Comparison of ENCODE assay signal across 25 mouse cellular contexts in the genomic region with DNA sequence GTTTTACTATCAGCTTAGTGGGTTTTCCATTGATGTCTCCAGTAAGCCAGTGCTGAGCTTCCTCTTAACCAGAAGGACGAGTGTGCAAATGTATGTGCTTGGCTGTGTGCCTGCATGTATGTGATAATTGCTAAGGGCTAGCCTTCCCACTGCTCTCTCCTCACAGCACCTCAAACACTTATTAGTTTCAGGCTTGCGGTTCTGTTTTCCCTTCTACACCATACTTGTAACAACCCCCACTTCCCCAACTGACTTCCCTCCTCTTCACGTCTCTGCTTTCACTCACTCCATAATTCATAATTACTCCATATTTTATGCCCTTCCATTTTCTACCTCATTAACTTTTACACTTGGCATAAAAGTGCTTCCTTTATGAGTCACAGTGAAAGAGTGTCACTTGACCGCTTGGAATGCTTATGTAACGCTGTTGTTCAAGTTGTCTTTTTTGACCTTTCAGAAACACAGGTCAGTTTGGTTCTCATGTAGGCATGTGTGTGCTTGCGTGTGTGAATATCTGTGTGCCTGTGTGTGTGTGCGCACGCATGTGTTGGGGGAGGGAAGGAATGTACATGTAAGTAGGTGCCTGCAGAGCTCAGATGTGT.
A peak's percentile ranks its signal among the peaks of the same experiment; 100 is the strongest.
DNase-seq lines count a peak whose midpoint lies in the region; ATAC-seq lines count a peak whose summit lies in the region.
"Had no signal": no experiment of that assay in that cellular context is flagged by ENCODE, and none has a peak within 500 bp of the region (broad histone marks: within the 10 kb centered on the region; RNA-seq: fewer than 3 reads in every experiment).

No protein-coding gene starts in this region.

- no peak overlapping the region for H3K27ac ChIP-seq in kidney, embryonic 15.5 days
- no peak overlapping the region for H3K27ac ChIP-seq in neural tube, embryonic 14.5 days (ENCODE audit: low read depth, low read length)
- no peak overlapping the region for H3K27ac ChIP-seq in hindbrain, embryonic 14.5 days
- no peak overlapping the region for H3K27ac ChIP-seq in intestine, embryonic 16.5 days (ENCODE audit: low read length)
- H3K27ac ChIP-seq: forebrain, embryonic 15.5 days; gastrocnemius, adult 2 months; heart, embryonic 15.5 days; left cerebral cortex, adult 2 months; liver, embryonic 13.5 days; lung, embryonic 15.5 days; midbrain, embryonic 15.5 days had no signal

- H3K27me3 ChIP-seq in kidney, embryonic 15.5 days = no peaks in the 10 kb centered on the region
- H3K27me3 ChIP-seq in neural tube, embryonic 14.5 days (ENCODE audit: control insufficient read depth, insufficient read depth, low read length) = no peaks in the 10 kb centered on the region
- H3K27me3 ChIP-seq in hindbrain, embryonic 14.5 days (ENCODE audit: control insufficient read depth, insufficient read depth, low read length) = no peaks in the 10 kb centered on the region
- no peaks in the 10 kb centered on the region for H3K27me3 ChIP-seq in intestine, embryonic 16.5 days (replicated peaks; ENCODE audit: control insufficient read depth, insufficient read depth, low read length)
- H3K27me3 ChIP-seq: forebrain, embryonic 15.5 days; heart, embryonic 15.5 days; liver, embryonic 13.5 days; lung, embryonic 15.5 days; midbrain, embryonic 15.5 days had no signal

- H3K9ac ChIP-seq in kidney, embryonic 15.5 days = no peak overlapping the region
- H3K9ac ChIP-seq in neural tube, embryonic 14.5 days (replicated peaks; ENCODE audit: low read depth, low read length) = no peak overlapping the region
- no peak overlapping the region for H3K9ac ChIP-seq in hindbrain, embryonic 14.5 days
- no peak overlapping the region for H3K9ac ChIP-seq in intestine, embryonic 16.5 days (ENCODE audit: low read depth, low read length)
- H3K9ac ChIP-seq: forebrain, embryonic 15.5 days; heart, embryonic 15.5 days; liver, embryonic 13.5 days; lung, embryonic 15.5 days; midbrain, embryonic 15.5 days had no signal

- WGBS in kidney, embryonic 15.5 days = 54% methylated on average over 8 of the region's 8 CpGs
- WGBS in neural tube, embryonic 14.5 days = 76% methylated on average over 8 of the region's 8 CpGs
- 83% methylated on average over 8 of the region's 8 CpGs for WGBS in hindbrain, embryonic 14.5 days
- 84% methylated on average over 8 of the region's 8 CpGs for WGBS in intestine, embryonic 16.5 days

- no peak overlapping the region for H3K4me3 ChIP-seq in kidney, embryonic 15.5 days (replicated peaks)
- H3K4me3 ChIP-seq in neural tube, embryonic 14.5 days (ENCODE audit: low read depth, low read length) = no peak overlapping the region
- H3K4me3 ChIP-seq in hindbrain, embryonic 14.5 days (replicated peaks; ENCODE audit: low read length) = no peak overlapping the region
- H3K4me3 ChIP-seq in intestine, embryonic 16.5 days (ENCODE audit: low read length) = no peak overlapping the region
- H3K4me3 ChIP-seq: forebrain, embryonic 15.5 days; gastrocnemius, adult 2 months; heart, embryonic 15.5 days; left cerebral cortex, adult 2 months; liver, embryonic 13.5 days; lung, embryonic 15.5 days; midbrain, embryonic 15.5 days; myocyte had no signal

- H3K4me2 ChIP-seq in kidney, embryonic 15.5 days = no peak overlapping the region
- no peak overlapping the region for H3K4me2 ChIP-seq in neural tube, embryonic 14.5 days (ENCODE audit: low read depth, low read length)
- H3K4me2 ChIP-seq in hindbrain, embryonic 14.5 days (replicated peaks) = no peak overlapping the region
- H3K4me2 ChIP-seq in intestine, embryonic 16.5 days (ENCODE audit: low read depth, low read length) = no peak overlapping the region
- H3K4me2 ChIP-seq: forebrain, embryonic 15.5 days; heart, embryonic 15.5 days; liver, embryonic 13.5 days; lung, embryonic 15.5 days; midbrain, embryonic 15.5 days had no signal

- 0 out of 2 replicates have a peak, but pooled peaks cover 10% of the 10 kb centered on the region for H3K4me1 ChIP-seq in kidney, embryonic 15.5 days
- H3K4me1 ChIP-seq in neural tube, embryonic 14.5 days (ENCODE audit: control insufficient read depth, insufficient read depth, low read length) = no peaks in the 10 kb centered on the region
- H3K4me1 ChIP-seq in hindbrain, embryonic 14.5 days (replicated peaks; ENCODE audit: control insufficient read depth, insufficient read depth, low read length) = no peaks in the 10 kb centered on the region
- H3K4me1 ChIP-seq in intestine, embryonic 16.5 days (ENCODE audit: control insufficient read depth, insufficient read depth, low read length) = no peaks in the 10 kb centered on the region
- H3K4me1 ChIP-seq: heart, embryonic 15.5 days; liver, embryonic 13.5 days; lung, embryonic 15.5 days; midbrain, embryonic 15.5 days had no signal

- H3K9me3 ChIP-seq in kidney, embryonic 15.5 days (replicated peaks) = no peaks in the 10 kb centered on the region
- no peaks in the 10 kb centered on the region for H3K9me3 ChIP-seq in neural tube, embryonic 14.5 days (ENCODE audit: control insufficient read depth, low read length)
- H3K9me3 ChIP-seq in hindbrain, embryonic 14.5 days (ENCODE audit: control insufficient read depth, low read length) = no peaks in the 10 kb centered on the region
- H3K9me3 ChIP-seq in intestine, embryonic 16.5 days (ENCODE audit: control insufficient read depth, low read length) = no peaks in the 10 kb centered on the region
- H3K9me3 ChIP-seq: forebrain, embryonic 15.5 days; heart, embryonic 15.5 days; liver, embryonic 13.5 days; lung, embryonic 15.5 days; midbrain, embryonic 15.5 days had no signal

- ATAC-seq in kidney, embryonic 15.5 days (replicated peaks; ENCODE audit: low FRiP score) = peak; percentile 60; the same call in 1 of the 2 replicates
- peak; percentile 58 for ATAC-seq in neural tube, embryonic 14.5 days (ENCODE audit: low read depth)
- ATAC-seq in granulocyte monocyte progenitor cell, adult 5-6 weeks (replicated peaks; ENCODE audit: poor library complexity, severe bottlenecking) = peak; percentile 88
- ATAC-seq in megakaryocyte progenitor cell, adult 5-6 weeks (replicated peaks; ENCODE audit: poor library complexity) = peak; percentile 83
- no peak for ATAC-seq in hindbrain, embryonic 14.5 days (ENCODE audit: low FRiP score)
- no peak for ATAC-seq in intestine, embryonic 16.5 days
- ATAC-seq: forebrain, embryonic 15.5 days; midbrain, embryonic 15.5 days had no signal

- no peaks in the 10 kb centered on the region for H3K36me3 ChIP-seq in kidney, embryonic 15.5 days
- H3K36me3 ChIP-seq in neural tube, embryonic 14.5 days (ENCODE audit: control insufficient read depth, insufficient read depth, low read length) = no peaks in the 10 kb centered on the region
- H3K36me3 ChIP-seq in hindbrain, embryonic 14.5 days (replicated peaks; ENCODE audit: control insufficient read depth, insufficient read depth) = no peaks in the 10 kb centered on the region
- no peaks in the 10 kb centered on the region for H3K36me3 ChIP-seq in intestine, embryonic 16.5 days (ENCODE audit: control insufficient read depth, insufficient read depth, low read length)
- H3K36me3 ChIP-seq: forebrain, embryonic 15.5 days; heart, embryonic 15.5 days; liver, embryonic 13.5 days; lung, embryonic 15.5 days; midbrain, embryonic 15.5 days had no signal

- DNase-seq in kidney, adult 18-20 months = no peak
- DNase-seq in neural tube, embryonic 10.5 days (ENCODE audit: extremely low spot score, low spot score) = no peak
- no peak for DNase-seq in hindbrain, embryonic 14.5 days (ENCODE audit: low spot score)
- DNase-seq: adrenal gland, postnatal 10 days; cerebellum, adult 11 months; cerebellum, postnatal 10 days; embryo, embryonic 11 days; gastrocnemius, adult 2 months; heart, adult 18-20 months; heart, postnatal 4 days; kidney, postnatal 14 days; left cerebral cortex, postnatal 4 days; liver, embryonic 13.5 days; right cerebral cortex, adult 18-20 months had no signal

Comparison
In these comparisons a context has a peak if more than half of its experiments do, and no peak if none do; other contexts are left out.
1. ATAC-seq: peak in kidney, embryonic 15.5 days (single experiment), neural tube, embryonic 14.5 days (single experiment), granulocyte monocyte progenitor cell, adult 5-6 weeks (single experiment) and megakaryocyte progenitor cell, adult 5-6 weeks (single experiment); none in hindbrain, embryonic 14.5 days (single experiment) and intestine, embryonic 16.5 days (single experiment).